Mouse (Mus musculus) forebrain, embryonic 12.5 days (tissue): ENCODE measurements at regions not wholly inside any gene's neighbourhood (a gene's known extent, or its start where the extent isn't known, plus 50 kb on each side); places are given as distances from the start of the nearest gene placed in this dataset.

Source experiments
- ATAC-seq: fragments of 200-750 bp; cut with Nextera tagmentation; 2 replicates; pipeline ENCODE4 v1.8.0; 2017; ENCODE audit warnings: moderate TSS enrichment; ENCODE audit not compliant: low FRiP score
- H3K27ac ChIP-seq: fragments of 300-500 bp; sonication (generic); 2 replicates; pipeline ENCODE4 v1.5.1; 2016; ENCODE audit warnings: mild to moderate bottlenecking
- H3K27me3 ChIP-seq: fragments of 300-500 bp; sonication (generic); 2 replicates; pipeline ENCODE4 v1.6.1; 2016; ENCODE audit warnings: mild to moderate bottlenecking
- H3K36me3 ChIP-seq: fragments of 300-500 bp; sonication (generic); replicated peaks from 2 replicates; pipeline ENCODE4 v1.6.1; 2016; ENCODE audit warnings: mild to moderate bottlenecking
- H3K4me1 ChIP-seq: fragments of 300-500 bp; sonication (generic); 2 replicates; pipeline ENCODE4 v1.6.1; 2016
- H3K4me2 ChIP-seq: fragments of 300-500 bp; sonication (generic); 2 replicates; pipeline ENCODE4 v1.6.1; 2016; ENCODE audit warnings: mild to moderate bottlenecking, moderate library complexity
- H3K4me3 ChIP-seq: fragments of 300-500 bp; sonication (generic); replicated peaks from 2 replicates; pipeline ENCODE4 v1.5.1; 2016; ENCODE audit warnings: mild to moderate bottlenecking
- H3K9ac ChIP-seq: fragments of 300-500 bp; sonication (generic); 2 replicates; pipeline ENCODE4 v1.6.1; 2016; ENCODE audit warnings: mild to moderate bottlenecking
- H3K9me3 ChIP-seq: fragments of 300-500 bp; sonication (generic); 2 replicates; pipeline ENCODE4 v1.6.1; 2016
- WGBS: fragments of 180-500 bp; shearing (Covaris S2); methylation state at CpG from one replicate; pipeline ENCODE4 v1.1.7; 2016; 5-methylcytosine and 5-hydroxymethylcytosine counted together

DNA sequence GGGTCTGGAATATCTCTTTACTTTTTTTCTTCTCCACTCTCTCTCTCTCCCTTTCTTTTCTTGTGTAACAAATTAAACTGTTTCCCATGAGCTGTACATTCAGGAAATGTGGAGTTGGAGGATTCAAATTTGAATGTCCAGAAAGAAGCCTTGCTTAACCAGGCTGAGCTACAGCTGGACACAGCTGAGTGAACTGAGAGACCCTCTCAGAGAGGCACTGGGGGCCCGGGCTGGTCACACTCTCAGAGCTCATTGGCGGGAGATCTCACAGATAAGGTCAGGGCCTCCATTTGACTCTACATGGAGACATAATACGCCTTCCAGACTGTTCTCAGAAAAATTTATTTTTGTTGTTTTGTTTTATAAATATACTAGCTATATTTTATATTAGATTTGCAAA lies 49.9 kb upstream of the Frem1 start:
- Histone ChIP-seq H3K4me1 (no peaks in the 10 kb centered on the region), H3K4me3 (no peak overlapping the region), H3K36me3 (no peaks in the 10 kb centered on the region), H3K9me3 (no peaks in the 10 kb centered on the region), H3K4me2 (no peak overlapping the region), H3K27me3 (no peaks in the 10 kb centered on the region), H3K9ac (no peak overlapping the region), H3K27ac (no peak overlapping the region)
- no peak for ATAC-seq
- WGBS: 83% methylated on average over 3 of the region's 3 CpGs
